Mouse (Mus musculus): ENCODE measurements around the gene Ifnar1. TPM values are rescaled to one million over a fixed set of nuclear protein-coding genes. Genes with fewer than 3 reads are reported as not detected.

The Ifnar1 gene
- total RNA-seq, 2 experiments from 2014 or later = 67.8 to 71.0 TPM

- no peak for DNase-seq (ENCODE audit: low spot score in 2 of 2)
- intact Hi-C loops (cut with DNase I) = no loop called here
Observed at GRCm38 (mm10) chr16:91459396-91459795, 25.6 kb upstream of the Ifnar1 start.

DNA sequence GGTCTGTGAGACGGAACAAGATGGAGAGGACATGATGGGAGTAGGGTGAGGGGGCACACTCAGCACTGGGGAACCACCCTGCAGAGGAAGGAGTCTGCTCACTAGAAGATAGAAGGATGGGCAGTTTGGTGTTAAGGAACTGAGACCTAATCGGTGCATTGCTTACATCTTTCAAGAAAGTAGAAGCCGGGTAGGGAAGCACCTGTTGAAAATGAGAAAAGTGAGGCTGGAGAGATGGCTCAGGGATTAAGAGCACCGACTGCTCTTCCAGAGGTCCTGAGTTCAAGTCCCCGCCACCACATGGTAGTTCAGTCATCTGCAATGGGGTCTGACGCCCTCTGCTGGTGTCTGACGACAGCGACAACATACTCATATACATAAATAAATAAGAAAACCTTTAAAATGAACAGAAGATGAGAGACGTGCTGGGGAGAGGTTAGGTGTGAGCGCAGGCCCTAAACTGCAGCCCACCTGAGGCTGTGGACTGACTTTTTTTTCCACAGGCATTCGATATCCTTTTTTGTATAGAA, 25.1 kb upstream of the Ifnar1 start:
- DNase-seq (ENCODE audit: low spot score in 2 of 2) = no peak
- intact Hi-C loops (cut with DNase I) = loop anchor here (5.0 kb wide), 1 partner anchor 88 kb away; the partner anchor contains the start of gene Ifnar2

DNA sequence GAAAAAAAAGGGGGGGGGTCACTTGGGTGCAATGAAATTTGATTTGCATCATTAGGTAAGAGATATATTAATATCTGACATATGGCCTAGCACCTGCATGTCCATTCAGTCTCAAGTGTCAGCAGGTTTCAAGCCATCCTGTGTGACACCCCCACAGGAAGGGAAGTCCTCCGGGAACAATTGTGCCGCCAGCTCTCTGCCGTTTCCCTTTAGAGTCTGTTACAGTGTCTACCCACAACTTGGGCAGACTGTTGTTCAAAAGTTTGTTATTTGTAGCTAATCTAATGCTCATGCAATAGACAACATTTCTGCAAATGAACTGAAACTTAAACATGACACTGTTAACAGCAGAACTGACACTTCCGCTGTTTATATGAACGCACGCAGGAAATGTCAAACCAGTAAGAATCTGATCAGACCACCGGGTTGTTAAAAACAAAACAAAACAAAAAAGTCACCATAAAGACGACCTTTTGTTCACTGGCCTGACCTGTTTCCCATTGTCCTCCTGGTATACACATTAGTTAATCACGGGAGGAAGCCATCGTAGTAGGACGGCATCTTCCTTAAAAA, 23.9 kb upstream of the Ifnar1 start:
- intact Hi-C loops (cut with DNase I) = loop anchor here (5.0 kb wide), 1 partner anchor 89 kb away; the partner anchor contains the start of gene Ifnar2
- DNase-seq (ENCODE audit: low spot score in 2 of 2) = no peak

DNA sequence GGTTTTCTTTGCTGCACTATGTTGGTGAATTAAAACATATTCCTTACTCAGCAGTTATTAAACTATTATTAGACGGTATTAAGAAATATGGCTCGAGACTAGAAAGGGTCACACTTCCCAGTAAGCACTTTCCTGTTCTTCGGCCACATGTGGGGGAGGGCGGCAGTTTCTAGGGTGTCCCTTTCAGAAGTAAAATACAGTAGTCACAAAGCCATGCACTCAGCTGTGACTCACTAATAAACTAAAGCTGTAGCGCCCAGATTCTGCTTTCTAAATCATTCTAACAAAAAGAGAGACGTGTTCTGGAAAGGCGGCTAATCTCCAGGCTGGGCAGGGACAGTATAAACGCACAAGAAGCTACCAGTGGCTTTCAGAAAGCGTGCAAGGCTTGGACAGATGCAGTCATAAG, 23.3 kb upstream of the Ifnar1 start:
- intact Hi-C loops (cut with DNase I) = loop anchor here (5.0 kb wide), 1 partner anchor 89 kb away; the partner anchor contains the start of gene Ifnar2

DNA sequence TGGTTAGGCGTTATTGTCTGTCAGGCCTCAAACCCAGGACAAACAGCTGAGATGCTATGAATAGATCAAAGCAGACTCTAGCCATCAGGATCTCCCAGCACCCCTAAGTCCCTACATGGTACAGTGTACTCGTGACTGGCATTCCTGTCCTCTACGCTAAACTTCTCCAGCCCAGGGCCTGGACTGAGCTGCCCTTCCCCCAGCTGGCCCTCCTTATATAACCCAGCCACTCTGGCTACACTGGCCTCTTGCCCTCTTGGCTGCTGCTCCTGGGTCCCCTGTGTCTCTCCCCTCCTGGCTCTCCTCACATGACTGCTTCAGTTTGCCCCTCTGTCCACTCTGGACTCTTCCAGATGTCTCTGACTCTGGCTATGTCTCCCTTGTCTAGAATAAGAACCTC, 22.4 kb upstream of the Ifnar1 start:
- DNase-seq (ENCODE audit: low spot score in 2 of 2) = no peak
- intact Hi-C loops (cut with DNase I) = loop anchor here (5.0 kb wide), 1 partner anchor 90 kb away; the partner anchor contains the start of gene Ifnar2

More for the DNA sequence above, 23.3 kb upstream of the Ifnar1 start:
- no peak for DNase-seq (ENCODE audit: low spot score in 2 of 2)

DNA sequence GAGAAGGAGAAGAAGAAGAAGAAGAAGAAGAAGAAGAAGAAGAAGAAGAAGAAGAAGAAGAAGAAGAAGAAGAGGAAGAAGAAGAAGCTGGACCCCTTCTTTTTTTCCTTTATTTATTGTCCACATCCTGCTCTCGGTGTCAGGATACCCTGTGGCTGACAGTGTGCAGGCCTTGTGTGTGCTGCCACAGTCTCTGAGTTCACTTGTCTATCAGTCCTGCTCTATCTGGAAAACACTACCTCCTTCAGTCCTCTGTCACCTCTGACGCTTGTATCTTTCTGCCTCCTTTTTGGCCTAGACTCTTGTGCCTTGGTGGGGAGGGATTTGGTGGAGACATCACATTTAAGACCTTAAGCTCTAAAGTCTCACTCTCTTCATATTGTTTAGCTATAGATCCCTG, 21.6 kb upstream of the Ifnar1 start:
- intact Hi-C loops (cut with DNase I) = loop anchor here (5.0 kb wide), 1 partner anchor 91 kb away; the partner anchor contains the start of gene Ifnar2
- DNase-seq (ENCODE audit: low spot score in 2 of 2) = no peak

- no peak for DNase-seq (ENCODE audit: low spot score in 2 of 2)
- intact Hi-C loops (cut with DNase I) = loop anchor here (5.0 kb wide), 1 partner anchor 92 kb away; the partner anchor contains the start of gene Ifnar2
Observed at GRCm38 (mm10) chr16:91463836-91464400, 21.1 kb upstream of the Ifnar1 start.

DNA sequence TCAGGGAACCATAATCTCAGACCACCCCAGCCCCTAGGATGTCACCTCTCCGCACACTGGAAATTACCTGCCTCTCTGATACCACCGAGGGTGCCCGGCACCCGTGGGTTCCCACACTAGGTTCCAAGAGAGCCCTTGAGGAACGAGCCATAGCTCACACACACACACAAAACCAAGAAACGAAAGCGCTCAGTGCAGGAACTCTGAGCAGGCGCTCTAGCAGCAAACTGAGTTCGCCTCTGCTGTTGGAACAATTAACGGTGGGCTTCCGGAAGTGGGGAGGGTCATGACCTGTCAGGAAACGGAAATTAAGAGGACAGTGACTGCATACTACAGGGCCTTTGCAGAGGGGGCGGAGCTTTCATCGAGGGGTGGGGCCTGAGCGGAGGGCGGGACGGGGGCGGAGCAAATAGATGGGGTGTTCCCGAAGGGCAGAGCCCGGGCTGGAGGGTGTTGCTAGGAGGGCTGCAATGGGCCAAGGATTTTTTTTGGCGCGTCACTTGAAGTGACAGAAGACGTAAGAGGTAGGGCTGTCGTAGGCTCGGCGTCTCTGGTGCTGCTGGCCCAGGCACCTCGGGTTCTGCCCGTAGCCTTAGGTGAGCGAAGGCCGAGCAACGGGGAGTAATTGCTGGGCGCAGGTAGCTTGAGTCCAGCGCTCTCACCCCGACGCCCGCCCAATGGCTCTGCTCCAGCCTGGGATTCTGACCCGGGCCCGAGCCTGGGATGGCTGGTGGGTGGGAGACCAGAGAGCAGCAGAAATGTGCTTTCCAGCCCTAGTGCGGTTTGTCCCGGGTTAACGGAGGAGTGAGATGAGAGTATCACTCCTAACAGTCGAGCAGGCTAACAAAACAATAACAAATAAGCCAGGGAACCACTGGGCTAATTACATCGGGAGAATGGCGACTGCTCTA, 20.2 kb upstream of the Ifnar1 start:
- DNase-seq (ENCODE audit: low spot score in 2 of 2) = peak; percentile 81 to 82
- intact Hi-C loops (cut with DNase I) = loop anchor here (5.0 kb wide), 1 partner anchor 93 kb away; the partner anchor contains the start of gene Ifnar2

DNA sequence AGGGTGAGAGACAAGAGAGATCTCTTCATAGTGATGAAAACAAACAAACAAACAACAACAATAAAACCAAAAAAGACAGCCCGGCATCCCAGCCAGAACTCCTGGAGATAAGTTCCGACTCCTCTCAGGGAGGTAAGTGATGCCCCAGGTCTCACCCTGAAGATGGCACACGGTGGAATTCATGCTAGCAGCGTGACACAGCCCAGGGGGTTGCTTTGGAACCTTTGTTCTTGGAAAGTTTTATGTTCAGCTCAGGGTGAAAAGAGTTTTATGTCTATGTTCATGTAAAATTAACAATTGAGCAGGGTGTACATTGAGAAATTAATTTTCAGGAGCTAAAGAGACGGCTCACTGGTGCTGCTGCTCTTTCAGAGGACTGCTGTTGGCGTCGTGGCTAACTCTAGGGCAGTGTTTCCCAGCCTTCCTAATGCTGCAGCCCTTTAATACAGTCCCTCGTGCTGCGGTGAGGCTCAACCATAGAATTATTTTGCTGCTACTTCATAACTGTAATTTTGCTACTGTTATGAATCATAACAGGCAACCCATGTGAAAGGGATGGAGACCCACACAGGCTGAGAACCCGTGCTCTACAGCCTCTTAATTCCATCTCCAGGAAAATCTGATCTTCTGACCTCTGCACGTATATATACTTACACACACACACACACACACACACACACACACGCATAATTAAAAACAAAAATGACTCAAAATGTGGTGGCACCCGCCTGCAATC, 19.4 kb upstream of the Ifnar1 start:
- DNase-seq (ENCODE audit: low spot score in 2 of 2) = no peak
- intact Hi-C loops (cut with DNase I) = no loop called here

GRCm38 (mm10) chr16:91466566-91466965, 18.5 kb upstream of the Ifnar1 start:
- intact Hi-C loops (cut with DNase I) = no loop called here
- peak in 1 of 2 experiments; percentile 43 for DNase-seq (ENCODE audit: low spot score in 2 of 2)

DNA sequence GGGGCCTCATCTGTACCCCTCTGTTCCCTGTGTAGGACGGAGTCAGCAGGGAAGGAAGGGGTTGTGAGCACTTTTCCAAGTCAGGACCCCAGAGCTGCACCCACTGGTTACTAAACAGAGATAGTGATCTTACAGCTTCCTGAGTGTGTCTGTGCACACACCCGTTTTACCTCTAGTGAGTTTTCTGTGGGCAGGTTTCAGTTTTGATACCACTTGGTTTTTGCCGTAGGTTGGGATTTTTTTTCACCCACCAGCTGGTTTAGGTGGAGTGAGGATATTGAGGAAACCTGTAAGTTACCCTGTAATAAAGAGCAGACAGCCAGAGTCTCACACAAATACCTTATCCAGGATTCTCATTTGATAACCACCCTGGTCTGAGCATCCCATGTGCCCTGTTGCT, 14.6 kb upstream of the Ifnar1 start:
- intact Hi-C loops (cut with DNase I) = no loop called here
- no peak for DNase-seq (ENCODE audit: low spot score in 2 of 2)

DNA sequence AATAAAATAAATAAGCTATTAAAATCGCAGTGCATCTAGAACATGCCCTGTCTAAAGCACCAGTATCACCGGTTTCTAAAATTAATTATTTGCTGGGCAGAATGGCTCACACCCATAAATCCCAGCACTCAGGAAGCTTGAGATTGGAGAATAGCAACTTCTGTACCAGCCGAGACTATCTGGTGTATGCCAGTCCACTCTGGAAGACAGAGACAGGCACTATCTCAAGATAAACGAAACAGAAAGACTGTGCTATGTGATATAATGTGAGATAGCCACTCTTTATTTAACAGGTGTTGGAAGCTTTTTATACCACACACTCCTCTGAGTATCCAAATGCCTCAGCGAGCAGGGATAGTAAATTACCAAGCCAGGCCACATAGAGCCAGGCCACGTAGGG, 13.6 kb upstream of the Ifnar1 start:
- DNase-seq (ENCODE audit: low spot score in 2 of 2) = no peak
- intact Hi-C loops (cut with DNase I) = no loop called here

GRCm38 (mm10) chr16:91475753-91476152, 9.3 kb upstream of the Ifnar1 start:
- intact Hi-C loops (cut with DNase I) = no loop called here
- DNase-seq (ENCODE audit: low spot score in 2 of 2) = no peak

GRCm38 (mm10) chr16:91478067-91478466, 7.0 kb upstream of the Ifnar1 start:
- intact Hi-C loops (cut with DNase I) = no loop called here
- no peak for DNase-seq (ENCODE audit: low spot score in 2 of 2)

DNA sequence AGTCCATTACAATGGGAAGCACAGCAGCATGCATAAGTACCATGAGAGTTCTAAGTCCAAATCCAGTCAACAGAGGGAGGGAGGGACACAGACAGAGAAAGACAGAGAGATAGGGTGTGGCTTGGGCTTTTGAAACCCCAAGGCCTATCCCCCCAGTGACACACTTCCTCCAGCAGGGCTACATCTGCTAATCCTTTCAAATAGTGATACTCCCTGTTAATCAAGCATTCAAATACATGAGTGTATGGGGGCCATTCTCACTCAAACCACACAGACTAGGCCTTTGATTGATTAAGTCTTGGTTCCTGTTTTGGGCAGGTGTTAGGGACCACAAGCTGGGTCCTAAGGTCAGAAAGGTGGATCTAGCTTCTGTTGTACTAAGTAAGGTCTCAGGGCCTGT, 4.5 kb upstream of the Ifnar1 start:
- intact Hi-C loops (cut with DNase I) = no loop called here

DNA sequence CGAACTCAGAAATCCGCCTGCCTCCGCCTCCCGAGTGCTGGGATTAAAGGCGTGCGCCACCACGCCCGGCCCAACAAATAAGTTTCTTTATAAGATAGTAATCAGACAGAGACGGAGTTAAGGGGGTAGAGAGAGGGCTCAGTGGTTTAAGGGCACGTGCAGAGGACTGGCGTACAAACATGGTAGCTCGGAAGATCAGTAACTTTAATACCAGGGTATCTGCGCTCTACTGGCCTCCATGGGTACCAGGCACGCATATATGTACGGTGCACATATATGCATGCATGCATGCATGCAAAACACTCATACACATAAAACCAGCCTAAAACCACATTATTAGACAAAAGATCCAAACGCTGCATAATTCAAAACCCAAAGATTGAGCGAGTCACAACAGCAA, 651 bp upstream of the Ifnar1 start:
- intact Hi-C loops (cut with DNase I) = no loop called here
- DNase-seq (ENCODE audit: low spot score in 2 of 2) = no peak

More for the DNA sequence above, 4.5 kb upstream of the Ifnar1 start:
- DNase-seq (ENCODE audit: low spot score in 2 of 2) = no peak

DNA sequence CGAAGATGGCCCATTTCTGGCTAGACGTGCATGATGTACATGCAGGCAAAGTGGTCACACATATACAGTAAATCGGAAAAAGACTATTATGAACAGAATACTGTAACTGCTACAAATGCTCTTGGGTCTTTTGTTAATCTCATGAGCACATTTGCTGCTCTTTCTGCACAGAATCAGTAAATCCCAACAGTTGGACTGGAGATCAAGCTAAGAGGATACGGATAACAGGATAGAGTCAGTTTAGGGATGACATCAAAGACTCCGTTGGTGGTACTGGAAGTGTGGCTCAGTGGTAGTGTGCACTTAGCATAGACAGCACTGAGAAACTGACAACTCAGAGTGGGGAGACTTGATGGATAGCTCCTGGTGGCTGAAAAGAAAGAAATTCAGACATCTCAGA, 803 bp downstream of the Ifnar1 start:
- no peak for DNase-seq (ENCODE audit: low spot score in 2 of 2)
- intact Hi-C loops (cut with DNase I) = no loop called here

DNA sequence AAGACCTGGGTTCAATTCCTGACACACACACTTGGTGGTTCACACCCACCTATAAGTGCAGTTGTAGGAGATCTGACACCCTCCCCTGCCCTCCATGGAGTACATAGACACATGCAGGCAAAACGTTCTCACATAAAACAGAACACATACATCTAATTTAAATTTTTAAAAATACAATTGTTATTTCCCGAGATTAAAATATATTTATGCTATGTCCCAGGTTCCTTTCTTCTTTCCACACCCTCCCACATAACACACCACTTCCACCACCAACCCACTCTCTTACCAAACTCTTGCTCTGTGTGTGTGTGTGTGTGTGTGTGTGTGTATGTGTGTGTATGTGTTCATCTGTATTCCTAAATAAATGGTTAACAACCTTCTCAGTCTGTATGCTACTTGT, 3.0 kb downstream of the Ifnar1 start:
- DNase-seq (ENCODE audit: low spot score in 2 of 2) = peak in 1 of 2 experiments; percentile 70
- intact Hi-C loops (cut with DNase I) = no loop called here

GRCm38 (mm10) chr16:91490897-91491296, 5.9 kb downstream of the Ifnar1 start:
- intact Hi-C loops (cut with DNase I) = no loop called here
- DNase-seq (ENCODE audit: low spot score in 2 of 2) = no peak

All from left cerebral cortex, postnatal 14 days (tissue).